Mouse (Mus musculus) G1E (cell line): ENCODE data around the gene Jak1.

Experiments used
- CTCF ChIP-seq: IDR thresholded peaks from 2 replicates; pipeline ENCODE4 v1.5.1; 2012; ENCODE audit warnings: low read depth, low read length, inconsistent platforms, mixed read lengths
- GATA1 ChIP-seq: IDR thresholded peaks from 2 replicates; pipeline ENCODE4 v1.6.1; 2012; ENCODE audit warnings: borderline replicate concordance, low read length, inconsistent platforms, mixed read lengths
- TAL1 ChIP-seq: conservative IDR thresholded peaks from 2 replicates; pipeline ENCODE4 v1.6.1; 2012; ENCODE audit warnings: low read depth, low read length, inconsistent platforms, mixed read lengths

DNA sequence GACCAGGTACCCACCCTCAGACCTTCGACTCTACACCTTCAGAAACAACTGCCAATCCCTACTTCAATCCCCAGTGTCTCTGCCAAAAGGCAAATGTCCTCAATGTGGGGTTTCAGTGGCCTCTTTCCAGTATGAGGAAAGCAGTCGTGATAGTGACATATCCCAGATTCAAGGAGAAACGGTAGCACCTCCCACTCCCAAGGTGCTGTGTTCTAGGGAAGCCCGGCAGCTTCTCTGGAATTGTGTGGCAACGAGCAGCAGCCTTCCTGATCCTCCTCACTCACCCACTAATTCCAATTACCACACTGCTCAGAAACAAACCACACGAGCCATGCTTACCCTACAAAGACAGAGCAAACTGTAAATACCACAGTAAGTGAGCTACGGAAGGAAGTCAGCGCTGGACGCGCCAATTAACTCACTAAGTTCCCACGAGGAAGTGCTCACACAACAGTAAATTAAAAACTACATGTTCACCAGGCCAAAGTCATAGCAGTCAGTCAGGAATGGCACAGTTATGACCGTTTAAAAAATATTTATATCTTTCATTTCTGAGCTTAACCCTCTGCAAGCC lies 105.8 kb downstream of the Jak1 start:
- TF ChIP-seq CTCF = no peak
- TF ChIP-seq GATA1 = no peak
- no peak for TF ChIP-seq TAL1
